Mouse (Mus musculus): ENCODE measurements around the gene Pfkp. TPM values are rescaled to one million over a fixed set of nuclear protein-coding genes. Genes with fewer than 3 reads are reported as not detected.

Pfkp gene
- polyA plus RNA-seq, 1 experiment from 2014 or later = 121 TPM

GRCm38 (mm10) chr13:6625942-6626341 lies 22.6 kb downstream of the Pfkp start:
- Histone ChIP-seq H3K9me3 (no peaks in the 10 kb centered on the region), H3K4me3 (no peak overlapping the region), H3K27ac (no peak overlapping the region), H3K36me3 (peaks cover 25% of the 10 kb centered on the region; the same call in 1 of the 2 replicates), H3K27me3 (ENCODE audit: insufficient read depth, poor library complexity, severe bottlenecking) (no peaks in the 10 kb centered on the region), H3K4me1 (peaks cover 16% of the 10 kb centered on the region)
- DNase-seq (ENCODE audit: low spot score) = no peak
- WGBS = 73% methylated on average over 3 of the region's 3 CpGs

- Histone ChIP-seq H3K4me1 (peaks cover 10% of the 10 kb centered on the region; the same call in 1 of the 2 replicates), H3K9me3 (no peaks in the 10 kb centered on the region), H3K27me3 (ENCODE audit: insufficient read depth, poor library complexity, severe bottlenecking) (no peaks in the 10 kb centered on the region), H3K36me3 (peaks cover 37% of the 10 kb centered on the region), H3K4me3 (no peak overlapping the region), H3K27ac (no peak overlapping the region)
- DNase-seq (ENCODE audit: low spot score) = no peak
- WGBS = 67% methylated on average over 2 of the region's 2 CpGs
Observed at GRCm38 (mm10) chr13:6624604-6625003, 24.0 kb downstream of the Pfkp start.

GRCm38 (mm10) chr13:6624121-6624520 lies 24.5 kb downstream of the Pfkp start:
- no peak overlapping the region for H3K4me3 ChIP-seq
- WGBS = 79% methylated on average over 4 of the region's 4 CpGs

DNA sequence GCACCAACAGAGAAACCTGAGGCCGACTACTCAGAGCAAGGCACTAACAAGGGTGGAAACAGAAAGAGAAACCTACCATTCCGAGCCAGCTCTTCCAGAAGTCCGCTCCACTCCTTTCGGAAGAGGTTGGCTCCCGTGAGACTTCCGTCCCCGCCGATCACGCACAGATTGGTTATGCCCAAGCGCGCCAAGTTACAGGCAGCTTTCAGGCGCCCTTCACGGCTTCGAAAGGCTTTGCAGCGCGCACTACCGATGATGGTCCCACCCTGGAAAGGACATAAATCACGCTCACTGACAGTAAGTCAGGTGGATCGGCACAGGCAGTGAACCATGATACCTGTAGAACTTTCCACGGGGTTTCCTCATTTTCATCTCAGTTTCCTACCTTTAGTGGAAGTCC lies 26.7 kb downstream of the Pfkp start:
- DNase-seq (ENCODE audit: low spot score) = no peak
- no peak overlapping the region for H3K27ac ChIP-seq
- H3K4me1 ChIP-seq = 0 out of 2 replicates have a peak, but pooled peaks cover 6% of the 10 kb centered on the region
- H3K36me3 ChIP-seq = peaks cover 58% of the 10 kb centered on the region
- no peaks in the 10 kb centered on the region for H3K27me3 ChIP-seq (ENCODE audit: insufficient read depth, poor library complexity, severe bottlenecking)
- H3K4me3 ChIP-seq = no peak overlapping the region
- no peaks in the 10 kb centered on the region for H3K9me3 ChIP-seq
- WGBS = 92% methylated on average over 20 of the region's 20 CpGs

More at GRCm38 (mm10) chr13:6624121-6624520, 24.5 kb downstream of the Pfkp start:
- no peaks in the 10 kb centered on the region for H3K27me3 ChIP-seq (ENCODE audit: insufficient read depth, poor library complexity, severe bottlenecking)
- H3K4me1 ChIP-seq = 0 out of 2 replicates have a peak, but pooled peaks cover 6% of the 10 kb centered on the region
- DNase-seq (ENCODE audit: low spot score) = no peak
- peaks cover 42% of the 10 kb centered on the region for H3K36me3 ChIP-seq
- H3K9me3 ChIP-seq = no peaks in the 10 kb centered on the region
- H3K27ac ChIP-seq = no peak overlapping the region

DNA sequence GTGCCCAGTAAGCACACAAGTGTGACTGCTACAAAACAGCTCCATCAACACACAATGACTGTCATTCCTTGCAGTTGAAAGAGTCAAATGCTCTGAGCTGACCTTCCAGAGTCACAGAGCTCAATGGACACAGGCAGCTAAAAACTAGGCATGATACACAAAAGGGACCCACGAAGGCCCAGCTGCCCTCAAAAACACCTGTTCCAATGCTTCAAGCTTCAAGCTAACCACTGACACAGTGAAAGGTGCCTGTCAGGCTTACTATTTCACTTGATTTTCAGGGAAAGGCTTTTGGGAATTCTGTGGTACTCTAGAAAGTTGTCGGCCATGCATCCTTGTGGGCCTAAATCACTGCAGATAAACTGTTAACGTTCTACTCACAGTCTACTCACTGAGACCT lies 28.3 kb downstream of the Pfkp start:
- Histone ChIP-seq H3K4me3 (no peak overlapping the region), H3K27ac (no peak overlapping the region), H3K9me3 (no peaks in the 10 kb centered on the region), H3K4me1 (no peaks in the 10 kb centered on the region), H3K27me3 (ENCODE audit: insufficient read depth, poor library complexity, severe bottlenecking) (no peaks in the 10 kb centered on the region), H3K36me3 (peaks cover 71% of the 10 kb centered on the region)
- no peak for DNase-seq (ENCODE audit: low spot score)
- WGBS = 92% methylated on average over 3 of the region's 3 CpGs

DNA sequence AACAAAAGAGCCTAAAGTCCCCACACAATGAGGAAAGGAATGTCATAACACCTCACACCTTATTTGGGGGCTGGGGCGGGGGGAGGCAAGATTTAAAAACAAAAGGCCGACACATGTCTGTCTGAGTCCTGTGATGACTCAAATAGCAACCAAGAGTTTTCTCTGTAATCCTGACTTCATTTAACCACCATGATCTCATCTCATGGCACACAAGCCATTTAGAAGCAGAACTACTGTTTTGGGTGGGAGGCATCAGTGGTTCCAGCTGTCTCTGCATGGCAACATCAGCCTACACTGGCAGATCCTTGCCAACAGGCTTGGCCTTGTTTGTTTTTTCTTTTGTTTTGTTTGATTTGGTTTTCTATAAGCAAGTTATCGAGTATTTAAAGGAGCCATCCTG lies 29.9 kb downstream of the Pfkp start:
- WGBS = 89% methylated on average over 3 of the region's 3 CpGs
- Histone ChIP-seq H3K4me3 (no peak overlapping the region), H3K27ac (no peak overlapping the region), H3K9me3 (no peaks in the 10 kb centered on the region), H3K36me3 (peaks cover 83% of the 10 kb centered on the region), H3K4me1 (no peaks in the 10 kb centered on the region), H3K27me3 (ENCODE audit: insufficient read depth, poor library complexity, severe bottlenecking) (no peaks in the 10 kb centered on the region)
- no peak for DNase-seq (ENCODE audit: low spot score)

DNA sequence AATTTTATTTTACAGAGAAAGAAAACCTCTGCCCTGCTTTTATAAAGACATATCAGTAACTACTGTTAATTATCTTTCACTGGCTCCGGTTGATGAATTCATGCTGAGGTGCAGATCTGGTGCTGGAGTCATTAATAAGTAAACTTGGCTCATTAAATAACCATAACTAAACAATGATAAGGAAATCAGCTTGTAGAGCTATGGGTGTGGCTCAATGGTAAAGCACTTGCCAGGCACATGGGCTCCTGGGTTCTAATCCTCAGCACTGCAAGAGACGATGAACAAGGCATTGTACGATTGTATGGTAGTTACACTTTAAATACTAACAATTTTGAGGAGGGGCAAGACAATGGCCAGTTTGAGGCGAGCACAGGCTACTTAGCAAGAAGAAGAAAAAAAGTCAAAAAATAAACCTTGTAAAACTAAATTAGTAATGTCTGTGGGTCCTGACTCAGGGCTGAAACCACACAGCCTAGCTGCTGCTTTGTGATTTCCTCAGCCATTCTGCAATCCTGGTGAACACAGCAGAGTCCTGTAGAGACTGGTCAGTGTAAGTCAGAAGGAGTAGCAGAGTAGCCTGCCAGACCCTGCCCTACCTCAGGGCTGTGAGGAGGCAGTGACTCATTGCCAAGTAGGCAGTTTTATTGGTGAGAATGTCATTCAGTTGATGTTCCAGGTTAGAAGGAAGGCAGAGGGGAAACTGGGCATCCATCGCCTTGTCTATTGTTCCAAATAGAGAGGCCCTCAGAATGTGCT lies 34.7 kb downstream of the Pfkp start:
- Histone ChIP-seq H3K4me1 (no peaks in the 10 kb centered on the region), H3K27me3 (ENCODE audit: insufficient read depth, poor library complexity, severe bottlenecking) (no peaks in the 10 kb centered on the region), H3K9me3 (no peaks in the 10 kb centered on the region), H3K36me3 (peaks cover 43% of the 10 kb centered on the region), H3K27ac (no peak overlapping the region), H3K4me3 (no peak overlapping the region)
- WGBS = 92% methylated on average over 5 of the region's 5 CpGs
- no peak for DNase-seq (ENCODE audit: low spot score)

DNA sequence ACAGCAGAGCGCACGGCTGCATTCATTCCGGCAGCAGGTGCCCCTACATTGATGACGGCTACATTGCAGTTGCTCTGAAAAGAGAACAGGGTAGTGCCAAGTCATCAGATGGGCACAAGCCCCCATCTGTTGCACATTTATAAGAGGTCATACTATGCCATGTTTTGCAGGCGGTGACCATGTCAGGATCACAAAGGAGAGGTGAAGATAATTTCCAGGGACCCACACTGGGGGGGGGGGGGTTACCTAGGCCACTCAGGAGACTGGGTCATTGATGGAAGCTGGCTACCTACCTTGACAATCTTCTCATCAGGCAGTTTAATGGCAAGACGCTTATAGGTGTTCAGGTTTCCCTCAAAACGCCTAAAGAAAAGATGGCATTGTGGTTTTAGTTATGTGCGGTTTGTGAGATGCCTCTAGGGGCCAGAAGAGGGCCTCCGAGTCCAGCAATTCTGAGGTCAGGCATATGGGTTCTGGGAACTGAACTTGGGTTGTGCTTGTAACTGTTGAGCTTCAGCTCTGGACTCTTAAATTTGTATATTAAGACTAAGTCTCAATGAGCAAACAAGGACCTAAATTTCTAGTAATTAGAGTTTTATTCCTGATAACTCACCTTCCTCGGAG lies 45.7 kb downstream of the Pfkp start:
- H3K4me1 ChIP-seq = no peaks in the 10 kb centered on the region
- no peak overlapping the region for H3K4me3 ChIP-seq
- WGBS = 88% methylated on average over 10 of the region's 10 CpGs
- no peaks in the 10 kb centered on the region for H3K9me3 ChIP-seq
- no peak for DNase-seq (ENCODE audit: low spot score)
- no peak overlapping the region for H3K27ac ChIP-seq
- no peaks in the 10 kb centered on the region for H3K27me3 ChIP-seq (ENCODE audit: insufficient read depth, poor library complexity, severe bottlenecking)
- peaks cover 54% of the 10 kb centered on the region for H3K36me3 ChIP-seq

- Histone ChIP-seq H3K36me3 (peaks cover 58% of the 10 kb centered on the region), H3K27me3 (ENCODE audit: insufficient read depth, poor library complexity, severe bottlenecking) (no peaks in the 10 kb centered on the region), H3K27ac (no peak overlapping the region), H3K4me1 (no peaks in the 10 kb centered on the region), H3K9me3 (no peaks in the 10 kb centered on the region), H3K4me3 (no peak overlapping the region)
- WGBS = 88% methylated on average over 2 of the region's 2 CpGs
- DNase-seq (ENCODE audit: low spot score) = no peak
Observed at GRCm38 (mm10) chr13:6601676-6602075, 46.9 kb downstream of the Pfkp start.

DNA sequence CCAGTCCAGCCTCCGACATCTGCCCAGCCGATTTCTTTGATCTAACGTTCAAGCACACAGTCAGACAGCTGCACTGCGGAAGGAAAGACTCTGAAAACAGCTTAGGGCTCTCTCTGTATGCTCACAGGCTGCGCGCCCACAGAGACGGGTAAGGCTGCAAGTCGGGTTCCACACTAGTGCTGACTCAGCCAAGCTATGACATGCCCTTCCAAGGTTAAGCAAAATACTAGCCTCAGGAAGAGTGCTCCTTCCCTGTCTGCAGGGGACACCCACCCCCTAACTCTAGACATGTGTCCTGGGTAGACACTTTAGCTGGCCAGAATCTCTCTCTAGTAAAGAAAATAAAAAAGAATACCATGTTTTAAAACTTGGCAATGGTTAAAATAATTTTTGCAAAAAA lies 48.0 kb downstream of the Pfkp start:
- no peaks in the 10 kb centered on the region for H3K27me3 ChIP-seq (ENCODE audit: insufficient read depth, poor library complexity, severe bottlenecking)
- 90% methylated on average over 8 of the region's 8 CpGs for WGBS
- DNase-seq (ENCODE audit: low spot score) = no peak

GRCm38 (mm10) chr13:6597801-6598200 lies 50.8 kb downstream of the Pfkp start:
- Histone ChIP-seq H3K27ac (no peak overlapping the region), H3K27me3 (ENCODE audit: insufficient read depth, poor library complexity, severe bottlenecking) (no peaks in the 10 kb centered on the region), H3K4me3 (no peak overlapping the region), H3K36me3 (peaks cover 63% of the 10 kb centered on the region), H3K4me1 (no peaks in the 10 kb centered on the region), H3K9me3 (no peaks in the 10 kb centered on the region)
- no peak for DNase-seq (ENCODE audit: low spot score)
- whole genome bisulfite sequencing = 77% methylated on average over 16 of the region's 16 CpGs

More for the DNA sequence above, 48.0 kb downstream of the Pfkp start:
- H3K36me3 ChIP-seq = peaks cover 58% of the 10 kb centered on the region
- no peak overlapping the region for H3K27ac ChIP-seq
- H3K9me3 ChIP-seq = no peaks in the 10 kb centered on the region
- H3K4me1 ChIP-seq = no peaks in the 10 kb centered on the region
- H3K4me3 ChIP-seq = no peak overlapping the region

DNA sequence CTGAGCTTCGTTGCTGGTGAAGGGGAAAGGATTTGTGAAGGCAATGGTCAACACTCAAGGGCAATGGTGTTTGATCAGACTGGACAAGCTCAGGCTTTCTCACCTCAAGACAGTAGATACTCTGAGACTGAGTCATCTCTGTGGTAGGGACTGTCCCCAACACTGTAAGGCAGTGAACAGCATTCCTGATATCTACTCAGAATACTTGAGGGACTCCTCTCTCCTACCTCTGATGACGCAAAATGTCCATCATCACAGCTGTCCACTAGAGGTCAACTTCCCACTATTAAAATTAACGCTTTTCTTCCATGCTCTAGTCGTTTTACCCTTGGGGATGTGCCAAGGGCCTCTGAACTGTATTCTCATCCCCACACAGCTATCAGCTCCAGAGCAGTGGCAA lies 53.2 kb downstream of the Pfkp start:
- H3K9me3 ChIP-seq = no peaks in the 10 kb centered on the region
- no peak overlapping the region for H3K27ac ChIP-seq
- no peak for DNase-seq (ENCODE audit: low spot score)
- no peak overlapping the region for H3K4me3 ChIP-seq
- H3K36me3 ChIP-seq = peaks cover 50% of the 10 kb centered on the region
- H3K4me1 ChIP-seq = peaks cover 10% of the 10 kb centered on the region; the same call in 1 of the 2 replicates
- WGBS = 90% methylated on average over 4 of the region's 4 CpGs
- no peaks in the 10 kb centered on the region for H3K27me3 ChIP-seq (ENCODE audit: insufficient read depth, poor library complexity, severe bottlenecking)

GRCm38 (mm10) chr13:6590846-6591245 lies 57.7 kb downstream of the Pfkp start:
- Histone ChIP-seq H3K4me1 (peaks cover 10% of the 10 kb centered on the region; the same call in 1 of the 2 replicates), H3K36me3 (peaks cover 55% of the 10 kb centered on the region), H3K9me3 (no peaks in the 10 kb centered on the region), H3K27me3 (ENCODE audit: insufficient read depth, poor library complexity, severe bottlenecking) (no peaks in the 10 kb centered on the region), H3K4me3 (no peak overlapping the region), H3K27ac (no peak overlapping the region)
- no peak for DNase-seq (ENCODE audit: low spot score)
- WGBS = 42% methylated on average over 3 of the region's 3 CpGs
